20 mouse cellular contexts compared by ENCODE assay signal in genomic region chr9:63281086-63281485, GRCm38 (mm10).
DNase-seq lines count a peak whose midpoint lies in the region; ATAC-seq and TF ChIP-seq lines count a peak whose summit lies in the region.
"Had no signal": no experiment of that assay in that cellular context is flagged by ENCODE, and none has a peak within 500 bp of the region (broad histone marks: within the 10 kb centered on the region; RNA-seq: fewer than 3 reads in every experiment).

No protein-coding gene starts in this region.

- peak; percentile 66 for ATAC-seq in CD4-positive, CD25-positive, alpha-beta regulatory T cell, adult 4 months
- ATAC-seq: forebrain, postnatal 0 days; intestine, embryonic 15.5 days had no signal

- no peak overlapping the region for H3K4me3 ChIP-seq in left cerebral cortex, adult 2 months
- H3K4me3 ChIP-seq: intestine, embryonic 15.5 days; megakaryocyte, embryonic 14.5 days; neural tube, embryonic 15.5 days had no signal

- TF ChIP-seq CTCF in left cerebral cortex, adult 2 months (IDR thresholded peaks at IDR 0.05): no peak

- intact Hi-C loops in left cerebral cortex, adult 2 months (cut with DNase I): no loop called here

- no peak overlapping the region for H3K27ac ChIP-seq in left cerebral cortex, adult 2 months
- H3K27ac ChIP-seq: hindbrain, embryonic 14.5 days; intestine, embryonic 15.5 days; neural tube, embryonic 15.5 days had no signal

- DNase-seq in heart, adult 11 months: peak; percentile 68
- no peak for DNase-seq in heart, adult 8-10 months (ENCODE audit: low spot score)
- peak; percentile 68 for DNase-seq in adrenal gland, postnatal 14 days
- no peak for DNase-seq in left cerebral cortex, adult 2 months (ENCODE audit: extremely low spot score in 1 of 2, low spot score in 2 of 2)
- no peak for DNase-seq in right cerebral cortex, postnatal 36 days (ENCODE audit: low spot score in 2 of 2)
- no peak for DNase-seq in frontal cortex, postnatal 14 days (ENCODE audit: low spot score in 2 of 2)
- DNase-seq: cerebellum, postnatal 14 days; forebrain, postnatal 0 days; heart, adult 18-20 months; heart, postnatal 36 days; kidney, adult 9 months; layer of hippocampus, adult 9-11 months; lung, adult 2 months; midbrain, embryonic 14.5 days; right cerebral cortex, postnatal 25 days had no signal

Comparison
In these comparisons a context has a peak if more than half of its experiments do, and no peak if none do; other contexts are left out.
1. DNase-seq: peak in heart, adult 11 months (single experiment) and adrenal gland, postnatal 14 days (single experiment); none in heart, adult 8-10 months (single experiment), left cerebral cortex, adult 2 months (0 of 2), right cerebral cortex, postnatal 36 days (0 of 2) and frontal cortex, postnatal 14 days (0 of 2).